Mouse (Mus musculus) B cell, adult 2 months (primary cell): ENCODE data around the gene Pold1.

Source experiments
- DNase-seq, 2 experiments: peaks; one replicate each; pipeline ENCODE4 v3.0.0; 2022

Pold1 gene

GRCm38 (mm10) chr7:44523056-44523455 lies 25.6 kb downstream of the Pold1 start:
- no peak for DNase-seq

GRCm38 (mm10) chr7:44521710-44522109 lies 26.9 kb downstream of the Pold1 start:
- peak; percentile 87 to 88 for DNase-seq

GRCm38 (mm10) chr7:44520990-44521389 lies 27.7 kb downstream of the Pold1 start:
- peak; percentile 32 to 46 for DNase-seq

GRCm38 (mm10) chr7:44519240-44519913 lies 29.3 kb downstream of the Pold1 start:
- peak; percentile 48 to 49 for DNase-seq

GRCm38 (mm10) chr7:44507491-44507890 lies 41.2 kb downstream of the Pold1 start:
- no peak for DNase-seq

GRCm38 (mm10) chr7:44501563-44502115 lies 47.0 kb downstream of the Pold1 start:
- peak; percentile 87 to 89 for DNase-seq

GRCm38 (mm10) chr7:44500046-44500445 lies 48.6 kb downstream of the Pold1 start:
- no peak for DNase-seq

- DNase-seq: no peak
Observed at GRCm38 (mm10) chr7:44498922-44499321, 49.7 kb downstream of the Pold1 start.

- no peak for DNase-seq
Observed at GRCm38 (mm10) chr7:44497361-44498055, 51.1 kb downstream of the Pold1 start.

GRCm38 (mm10) chr7:44496771-44497109 lies 51.9 kb downstream of the Pold1 start:
- no peak for DNase-seq

- peak; percentile 98 to 99 for DNase-seq
Observed at GRCm38 (mm10) chr7:44495992-44496770, 52.5 kb downstream of the Pold1 start, which contains the start of the genes Emc10 and Fam71e1. TSS of gene Emc10 (minus strand) at chr7:44496529. TSS of gene Fam71e1 (plus strand) at chr7:44496581.

- DNase-seq: no peak
Observed at GRCm38 (mm10) chr7:44495086-44495485, 53.6 kb downstream of the Pold1 start.

- DNase-seq: no peak
Observed at GRCm38 (mm10) chr7:44494681-44495080, 54.0 kb downstream of the Pold1 start.

- no peak for DNase-seq
Observed at GRCm38 (mm10) chr7:44492166-44492826, 56.4 kb downstream of the Pold1 start.

- no peak for DNase-seq
Observed at GRCm38 (mm10) chr7:44491391-44491790, 57.3 kb downstream of the Pold1 start.

GRCm38 (mm10) chr7:44490281-44490680 lies 58.4 kb downstream of the Pold1 start:
- no peak for DNase-seq

GRCm38 (mm10) chr7:44488545-44488944 lies 60.1 kb downstream of the Pold1 start:
- no peak for DNase-seq

GRCm38 (mm10) chr7:44487936-44488335 lies 60.7 kb downstream of the Pold1 start:
- DNase-seq: no peak

- DNase-seq: no peak
Observed at GRCm38 (mm10) chr7:44486927-44487575, 61.6 kb downstream of the Pold1 start.

GRCm38 (mm10) chr7:44485572-44486195 lies 63.0 kb downstream of the Pold1 start:
- no peak for DNase-seq

- peak; percentile 81 to 83 for DNase-seq
Observed at GRCm38 (mm10) chr7:44484841-44485571, 63.6 kb downstream of the Pold1 start.
